ENCODE assay signal across 8 mouse cellular contexts in genomic region chr19:43525566-43525965, GRCm38 (mm10). TPM values are rescaled to one million over a fixed set of nuclear protein-coding genes. Genes with fewer than 3 reads are reported as not detected.
DNase-seq lines count a peak whose midpoint lies in the region; ATAC-seq and TF ChIP-seq lines count a peak whose summit lies in the region.

No protein-coding gene starts in this region.

- peak overlapping the region; percentile 83 for H3K27ac ChIP-seq in heart, embryonic 12.5 days (ENCODE audit: poor library complexity, severe bottlenecking)
- no peak overlapping the region for H3K27ac ChIP-seq in forebrain, embryonic 12.5 days
- H3K27ac ChIP-seq in liver, embryonic 13.5 days: no peak overlapping the region

- H3K4me2 ChIP-seq in heart, embryonic 12.5 days: peak overlapping the region; percentile 78
- peak overlapping the region; percentile 69; the same call in 1 of the 2 replicates for H3K4me2 ChIP-seq in forebrain, embryonic 12.5 days
- H3K4me2 ChIP-seq in liver, embryonic 13.5 days: peak overlapping the region; percentile 94

- no peaks in the 10 kb centered on the region for H3K36me3 ChIP-seq in heart, embryonic 12.5 days
- H3K36me3 ChIP-seq in E14TG2a.4 (ENCODE audit: insufficient read depth, low read length): peaks cover 17% of the 10 kb centered on the region
- no peaks in the 10 kb centered on the region for H3K36me3 ChIP-seq in forebrain, embryonic 12.5 days (replicated peaks)
- no peaks in the 10 kb centered on the region for H3K36me3 ChIP-seq in liver, embryonic 13.5 days

- no peak for TF ChIP-seq CTCF in E14TG2a.4 (conservative IDR thresholded peaks at IDR 0.05; ENCODE audit: low read length)

- intact Hi-C loops in heart, postnatal 10 days (cut with DNase I): no loop called here

- peaks cover 33% of the 10 kb centered on the region for H3K4me1 ChIP-seq in heart, embryonic 12.5 days (replicated peaks)
- H3K4me1 ChIP-seq in E14TG2a.4 (replicated peaks; ENCODE audit: low read depth, low read length): peaks cover 57% of the 10 kb centered on the region
- H3K4me1 ChIP-seq in forebrain, embryonic 12.5 days: peaks cover 39% of the 10 kb centered on the region
- peaks cover 46% of the 10 kb centered on the region for H3K4me1 ChIP-seq in liver, embryonic 13.5 days (replicated peaks)

- H3K4me3 ChIP-seq in heart, embryonic 12.5 days: peak overlapping the region; percentile 68; the same call in 1 of the 2 replicates
- H3K4me3 ChIP-seq in E14TG2a.4 (replicated peaks; ENCODE audit: low read length): peak overlapping the region; percentile 95
- no peak overlapping the region for H3K4me3 ChIP-seq in forebrain, embryonic 12.5 days (replicated peaks)
- peak overlapping the region; percentile 76 for H3K4me3 ChIP-seq in liver, embryonic 13.5 days (replicated peaks)

- DNase-seq in heart, postnatal 10 days: no peak
- no peak for DNase-seq in liver, embryonic 13.5 days
- no peak for DNase-seq in ovary, postnatal 10 days (ENCODE audit: low spot score)
- DNase-seq in spleen, adult 18-20 months: no peak

- ATAC-seq in heart, embryonic 12.5 days (ENCODE audit: insufficient number of reproducible peaks, low FRiP score): no peak
- no peak for ATAC-seq in forebrain, embryonic 12.5 days (ENCODE audit: low FRiP score)
- ATAC-seq in liver, embryonic 13.5 days (ENCODE audit: low read depth): no peak
- ATAC-seq in megakaryocyte-erythroid progenitor cell, adult 5-6 weeks (replicated peaks; ENCODE audit: low FRiP score, low TSS enrichment, poor library complexity, severe bottlenecking): no peak

- no peaks in the 10 kb centered on the region for H3K27me3 ChIP-seq in heart, embryonic 12.5 days (replicated peaks)
- H3K27me3 ChIP-seq in E14TG2a.4 (ENCODE audit: insufficient read depth, low read length): no peaks in the 10 kb centered on the region
- peaks cover 25% of the 10 kb centered on the region for H3K27me3 ChIP-seq in forebrain, embryonic 12.5 days
- H3K27me3 ChIP-seq in liver, embryonic 13.5 days: no peaks in the 10 kb centered on the region; the same call in 1 of the 2 replicates

- 88% methylated on average over 7 of the region's 7 CpGs for WGBS in heart, embryonic 12.5 days
- WGBS in forebrain, embryonic 12.5 days: 86% methylated on average over 7 of the region's 7 CpGs
- 83% methylated on average over 7 of the region's 7 CpGs for WGBS in liver, embryonic 13.5 days (ENCODE audit: insufficient replicate concordance)

- H3K9ac ChIP-seq in heart, embryonic 12.5 days: no peak overlapping the region
- H3K9ac ChIP-seq in forebrain, embryonic 12.5 days: no peak overlapping the region
- peak overlapping the region; percentile 81 for H3K9ac ChIP-seq in liver, embryonic 13.5 days

- no peaks in the 10 kb centered on the region for H3K9me3 ChIP-seq in heart, embryonic 12.5 days (replicated peaks)
- no peaks in the 10 kb centered on the region for H3K9me3 ChIP-seq in E14TG2a.4 (ENCODE audit: low read length)
- no peaks in the 10 kb centered on the region for H3K9me3 ChIP-seq in forebrain, embryonic 12.5 days
- no peaks in the 10 kb centered on the region for H3K9me3 ChIP-seq in liver, embryonic 13.5 days (replicated peaks)

RNA-seq across cellular contexts. Expression of gene Got1, which starts 1.2 kb away (rescaled TPM):
- 180 and 181 TPM in 2 replicates for polyA plus RNA-seq in heart, embryonic 12.5 days (2016; fragmentation: Nextera tagmentation; extraction: Ambion mirVana)
- total RNA-seq in heart, postnatal 10 days (2021): 100 to 1,000 TPM; 438 to 489 TPM
- polyA plus RNA-seq in forebrain, embryonic 12.5 days (2016; fragmentation: Nextera tagmentation; extraction: Ambion mirVana): 57.6 and 58.8 TPM in 2 replicates
- 22.0 and 24.0 TPM in 2 replicates for polyA plus RNA-seq in liver, embryonic 13.5 days (2015; fragmentation: Nextera tagmentation; extraction: Ambion mirVana)
- 24.4 and 26.2 TPM in 2 replicates for total RNA-seq in megakaryocyte-erythroid progenitor cell, adult 5-6 weeks (2014; fragmentation: Nextera tagmentation)
- total RNA-seq in megakaryocyte-erythroid progenitor cell, adult 5-6 weeks (2017): 15.8 and 18.5 TPM in 2 replicates
